Mouse (Mus musculus): ENCODE data around the gene Zbed6. TPM values are rescaled to one million over a fixed set of nuclear protein-coding genes. Genes with fewer than 3 reads are reported as not detected.

The Zbed6 gene
- total and polyA plus RNA-seq, 3 experiments = 1.7 to 5.3 (median 2.9) TPM

DNA sequence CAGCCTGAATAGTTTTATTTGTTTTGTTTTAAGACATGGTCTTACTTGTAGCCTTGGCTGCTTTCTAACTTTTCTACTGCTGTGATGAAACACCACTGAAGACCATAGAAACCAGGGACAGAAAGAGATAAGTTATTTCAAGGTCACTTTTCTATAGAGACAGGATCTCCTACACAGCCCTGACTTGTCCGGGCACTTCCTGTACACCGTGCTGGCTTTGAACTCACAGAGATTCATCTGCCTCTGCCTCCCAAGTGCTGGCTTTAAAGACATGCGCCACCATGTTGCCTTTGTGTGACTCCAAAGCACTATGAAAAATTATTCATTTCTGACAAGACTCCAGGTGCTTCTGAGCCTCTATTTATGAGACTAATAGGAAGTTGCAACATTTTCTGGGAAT, 10.6 kb upstream of the Zbed6 start:
- Histone ChIP-seq H3K4me3 (replicated peaks in 1 of 3; ENCODE audit: low read depth in 2 of 3, low read length in 2 of 3, poor library complexity in 1 of 3) (no peak overlapping the region), H3K9ac (ENCODE audit: insufficient read depth, low read depth) (no peak overlapping the region), H3K4me2 (ENCODE audit: insufficient read depth, low read depth, poor library complexity, severe bottlenecking) (no peak overlapping the region), H3K27me3 (replicated peaks) (no peaks in the 10 kb centered on the region), H3K4me1 (ENCODE audit: control insufficient read depth in 1 of 2, insufficient read depth in 2 of 2) (peaks cover 12 to 25% of the 10 kb centered on the region in 2 experiments), H3K27ac (ENCODE audit: insufficient read depth, low read depth) (no peak overlapping the region), H3K36me3 (replicated peaks in 1 of 2; ENCODE audit: control insufficient read depth in 1 of 2, insufficient read depth in 1 of 2, low read length in 1 of 2) (no peaks in the 10 kb centered on the region), H3K79me2 (replicated peaks; ENCODE audit: control insufficient read depth, extremely low read depth, insufficient read depth, poor library complexity, severe bottlenecking) (peaks cover 8% of the 10 kb centered on the region), H3K9me3 (replicated peaks; ENCODE audit: low read length) (no peaks in the 10 kb centered on the region)
- in situ Hi-C loops (cut with MboI; ENCODE audit: low pct_ligation_motif_present, low pct_unique_long_range_greater_than_20kb, low sequenced_read_pairs) = no loop called here
- no peak for DNase-seq (ENCODE audit: extremely low read depth)
- TF ChIP-seq MAFK (IDR thresholded peaks at IDR 0.05; ENCODE audit: insufficient replicate concordance, low read length) = no peak
- TF ChIP-seq MEF2A (IDR thresholded peaks at IDR 0.05; ENCODE audit: borderline replicate concordance, low read depth, low read length) = no peak
- TF ChIP-seq CHD2 (IDR thresholded peaks at IDR 0.05; ENCODE audit: low read length) = no peak
- TF ChIP-seq ZKSCAN1 (IDR thresholded peaks at IDR 0.05; ENCODE audit: borderline replicate concordance, low read depth, low read length) = no peak
- TF ChIP-seq USF1 (IDR thresholded peaks at IDR 0.05; ENCODE audit: low read depth, low read length) = no peak
- no peak for TF ChIP-seq RCOR1 (conservative IDR thresholded peaks at IDR 0.05; ENCODE audit: low read depth, low read length)
- no peak for TF ChIP-seq TBP (conservative IDR thresholded peaks at IDR 0.05; ENCODE audit: low read depth, low read length)
- no peak for TF ChIP-seq SMC3 (IDR thresholded peaks at IDR 0.05; ENCODE audit: low read depth, low read length)
- TF ChIP-seq MYC (IDR thresholded peaks at IDR 0.05; ENCODE audit: low read depth, low read length) = no peak
- TF ChIP-seq EP300 (IDR thresholded peaks at IDR 0.05; ENCODE audit: low read length) = no peak
- TF ChIP-seq MAX (IDR thresholded peaks at IDR 0.05; ENCODE audit: low read length) = no peak
- no peak for TF ChIP-seq JUN (IDR thresholded peaks at IDR 0.05; ENCODE audit: insufficient read depth, low read depth, low read length)
- TF ChIP-seq GABPA (IDR thresholded peaks at IDR 0.05; ENCODE audit: insufficient replicate concordance, low read depth, low read length) = no peak
- no peak for TF ChIP-seq PAX5 (IDR thresholded peaks at IDR 0.05; ENCODE audit: low read length)
- TF ChIP-seq RAD21 (IDR thresholded peaks at IDR 0.05; ENCODE audit: low read depth, low read length) = no peak
- TF ChIP-seq NRF1 (IDR thresholded peaks at IDR 0.05; ENCODE audit: low read depth, low read length) = no peak
- TF ChIP-seq ELF1 (IDR thresholded peaks at IDR 0.05; ENCODE audit: low read depth, low read length) = no peak
- dilution Hi-C loops (cut with MboI; ENCODE audit: extremely low pct_ligation_motif_present, extremely low pct_unique_long_range_greater_than_20kb, low sequenced_read_pairs) = no loop called here

- Histone ChIP-seq H3K9me3 (replicated peaks; ENCODE audit: low read length) (no peaks in the 10 kb centered on the region), H3K4me3 (replicated peaks in 1 of 3; ENCODE audit: low read depth in 2 of 3, low read length in 2 of 3, poor library complexity in 1 of 3) (no peak overlapping the region), H3K27ac (ENCODE audit: insufficient read depth, low read depth) (no peak overlapping the region), H3K79me2 (replicated peaks; ENCODE audit: control insufficient read depth, extremely low read depth, insufficient read depth, poor library complexity, severe bottlenecking) (peaks cover 11% of the 10 kb centered on the region), H3K4me2 (ENCODE audit: insufficient read depth, low read depth, poor library complexity, severe bottlenecking) (no peak overlapping the region), H3K9ac (ENCODE audit: insufficient read depth, low read depth) (no peak overlapping the region), H3K36me3 (replicated peaks in 1 of 2; ENCODE audit: control insufficient read depth in 1 of 2, insufficient read depth in 1 of 2, low read length in 1 of 2) (no peaks in the 10 kb centered on the region), H3K4me1 (ENCODE audit: control insufficient read depth in 1 of 2, insufficient read depth in 2 of 2) (peaks cover 12 to 25% of the 10 kb centered on the region in 2 experiments), H3K27me3 (replicated peaks) (no peaks in the 10 kb centered on the region)
- DNase-seq (ENCODE audit: extremely low read depth) = no peak
- TF ChIP-seq MAFK (IDR thresholded peaks at IDR 0.05; ENCODE audit: insufficient replicate concordance, low read length) (no peak), UBTF (IDR thresholded peaks at IDR 0.05; ENCODE audit: low read depth, low read length) (no peak), TBP (conservative IDR thresholded peaks at IDR 0.05; ENCODE audit: low read depth, low read length) (no peak), MXI1 (IDR thresholded peaks at IDR 0.05; ENCODE audit: low read depth, low read length) (no peak), POLR2A (IDR thresholded peaks at IDR 0.05; ENCODE audit: low read depth, low read length) (no peak), KAT2A (IDR thresholded peaks at IDR 0.05; ENCODE audit: insufficient replicate concordance, low read length) (no peak), MEF2A (IDR thresholded peaks at IDR 0.05; ENCODE audit: borderline replicate concordance, low read depth, low read length) (no peak), MYC (IDR thresholded peaks at IDR 0.05; ENCODE audit: low read depth, low read length) (no peak), BHLHE40 (IDR thresholded peaks at IDR 0.05; ENCODE audit: low read depth, low read length) (no peak), NELFE (IDR thresholded peaks at IDR 0.05; ENCODE audit: low read depth, low read length) (no peak), RCOR1 (conservative IDR thresholded peaks at IDR 0.05; ENCODE audit: low read depth, low read length) (no peak), JUND (conservative IDR thresholded peaks at IDR 0.05; ENCODE audit: low read depth, low read length) (no peak), PAX5 (IDR thresholded peaks at IDR 0.05; ENCODE audit: low read length) (no peak), HCFC1 (IDR thresholded peaks at IDR 0.05; ENCODE audit: low read depth, low read length) (no peak), RAD21 (IDR thresholded peaks at IDR 0.05; ENCODE audit: low read depth, low read length) (no peak)
- dilution Hi-C loops (cut with MboI; ENCODE audit: extremely low pct_ligation_motif_present, extremely low pct_unique_long_range_greater_than_20kb, low sequenced_read_pairs) = no loop called here
- in situ Hi-C loops (cut with MboI; ENCODE audit: low pct_ligation_motif_present, low pct_unique_long_range_greater_than_20kb, low sequenced_read_pairs) = no loop called here
Measured at GRCm38 (mm10) chr1:133670776-133671175, 10.1 kb upstream of the Zbed6 start.

Measured in CH12.LX (cell line).